Mouse (Mus musculus) naive thymus-derived CD4-positive, alpha-beta T cell, adult 5 months (primary cell): ENCODE results near the gene Vbp1. TPM values are rescaled to one million over a fixed set of nuclear protein-coding genes. Genes with fewer than 3 reads are reported as not detected.

Experiments used
- polyA plus RNA-seq: library from polyadenylated mRNA; unstranded; fragments of 100-300 nt; shearing (Covaris generic); gene quantifications from one replicate; pipeline ENCODE4 v1.2.1, GENCODE M21; 2017

Gene Vbp1
- 139 TPM for polyA plus RNA-seq

DNA sequence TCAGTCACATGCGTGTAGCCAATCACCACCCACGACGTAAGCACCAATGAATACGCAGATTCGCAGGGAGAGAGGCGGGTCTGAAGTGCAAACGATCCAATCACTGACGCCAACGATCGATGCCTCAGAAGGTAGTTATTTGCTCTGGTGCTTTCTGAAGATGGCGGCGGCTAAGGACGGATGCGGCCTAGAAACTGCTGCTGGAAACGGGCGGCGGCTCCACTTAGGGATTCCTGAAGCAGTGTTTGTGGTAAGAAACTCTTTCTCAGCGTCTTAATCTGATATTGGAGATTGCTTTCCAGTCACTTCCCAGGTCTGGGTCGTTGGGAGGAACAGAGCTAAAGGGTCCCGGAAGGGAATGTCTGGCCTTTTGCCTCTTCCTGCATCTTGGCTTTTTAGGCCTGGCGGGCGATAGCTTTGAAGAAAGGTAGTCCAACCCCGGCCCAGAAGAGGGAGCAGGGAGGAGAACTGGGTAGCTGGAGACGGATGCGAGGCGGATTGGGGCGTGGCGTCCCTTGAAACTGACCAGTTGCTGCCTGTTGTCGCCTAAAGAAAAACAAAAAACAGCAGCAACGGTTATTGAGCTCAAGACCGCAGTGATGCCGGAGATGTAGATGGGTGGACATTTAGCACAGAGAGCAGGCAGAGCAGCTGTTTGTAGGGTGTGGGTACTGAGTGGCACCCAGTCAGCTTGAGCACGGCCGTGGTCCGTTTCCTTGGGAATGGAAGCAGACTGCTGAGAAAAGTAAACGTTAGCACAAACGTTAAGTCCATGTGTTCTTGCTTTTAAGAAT lies at the start of gene Vbp1:
Gene Vbp1 (plus strand): TSS at position 121 of the 794 bp plus-strand sequence.

DNA sequence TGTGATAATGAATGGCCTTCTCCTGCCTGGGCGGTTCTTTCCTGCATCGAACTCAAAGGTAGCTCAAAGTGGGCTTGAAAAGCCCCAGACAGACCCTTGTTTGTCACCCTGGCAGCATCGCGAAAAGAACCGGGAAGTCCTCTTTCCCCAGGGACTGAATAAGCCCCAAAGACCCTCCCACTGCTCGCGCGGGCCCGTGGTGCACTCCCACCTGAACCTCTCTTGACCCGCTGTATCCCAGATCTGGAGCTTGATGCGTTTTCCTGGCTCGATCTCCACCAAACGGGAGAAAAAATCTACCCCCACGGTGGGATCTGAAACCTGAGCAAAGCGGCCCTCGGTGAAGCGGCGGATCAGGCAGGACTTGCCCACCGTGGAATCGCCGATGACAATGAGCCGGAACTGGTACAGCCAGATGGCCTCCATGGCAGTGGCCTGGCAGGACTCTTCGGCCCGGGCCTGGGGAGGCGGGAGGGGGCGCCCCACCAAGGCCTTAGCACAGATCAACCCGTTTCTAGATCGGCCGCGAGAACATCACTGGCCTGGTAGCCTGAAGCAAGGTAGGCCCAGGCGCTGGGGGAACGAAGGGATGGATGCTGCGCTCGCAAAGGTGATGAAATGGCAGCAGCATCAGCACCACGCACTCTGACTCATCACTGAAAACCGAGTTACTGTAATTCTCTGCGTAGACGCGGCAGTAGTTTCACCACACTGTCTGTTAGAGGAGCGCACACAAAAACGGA lies 63.7 kb downstream of the Vbp1 start, which contains the start of gene Rab39b:
Gene Rab39b (minus strand): TSS at position 650 of the 743 bp plus-strand sequence.

Other genes starting within 250 kb of the Vbp1 start
- gene Fundc2, start 131.9 kb upstream of the Vbp1 start, polyA plus RNA-seq: 41.4 TPM
- gene F8, start 131.7 kb upstream of the Vbp1 start, polyA plus RNA-seq: 0.20 TPM
- gene Cmc4, start 97.7 kb upstream of the Vbp1 start, polyA plus RNA-seq: 12.1 TPM
- gene Mtcp1, start 97.7 kb upstream of the Vbp1 start, polyA plus RNA-seq: 7.4 TPM
- gene Brcc3, start 97.7 kb upstream of the Vbp1 start, polyA plus RNA-seq: 57.7 TPM
- gene Rab39b, start 63.9 kb downstream of the Vbp1 start, polyA plus RNA-seq: 0.14 TPM